ENCODE assay signal across 8 mouse cellular contexts in the genomic region with DNA sequence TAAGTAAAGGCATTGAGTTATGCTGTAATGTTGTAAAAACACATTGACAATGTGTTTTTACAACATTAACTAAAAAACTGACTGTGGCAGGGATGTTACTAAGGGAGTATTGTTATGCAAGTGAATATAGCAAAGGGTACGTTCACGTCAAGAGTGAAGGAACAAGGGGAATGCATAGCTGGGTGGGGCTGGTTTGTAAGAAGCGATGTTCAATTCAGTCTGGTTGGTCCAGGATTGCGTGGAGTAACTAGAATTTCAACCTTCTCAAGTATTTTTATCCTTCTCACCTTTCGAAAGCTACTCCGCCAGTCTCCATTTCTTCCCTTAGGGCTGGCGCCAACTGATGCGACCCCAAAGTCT. TPM values are rescaled to one million over a fixed set of nuclear protein-coding genes. Genes with fewer than 3 reads are reported as not detected.
DNase-seq lines count a peak whose midpoint lies in the region; ATAC-seq and TF ChIP-seq lines count a peak whose summit lies in the region.

No protein-coding gene starts in this region.

- ATAC-seq in heart, embryonic 12.5 days (ENCODE audit: insufficient number of reproducible peaks, low FRiP score): no peak; the same call in 1 of the 2 replicates
- ATAC-seq in forebrain, embryonic 14.5 days: no peak
- no peak; the same call in none of the 2 replicates for ATAC-seq in liver, embryonic 16.5 days (ENCODE audit: low read depth)
- no peak; the same call in none of the 2 replicates for ATAC-seq in erythroid progenitor cell, adult 5-6 weeks (replicated peaks; ENCODE audit: low FRiP score, poor library complexity, severe bottlenecking)
- ATAC-seq in megakaryocyte-erythroid progenitor cell, adult 5-6 weeks (replicated peaks; ENCODE audit: low FRiP score, low TSS enrichment, poor library complexity, severe bottlenecking): no peak

- TF ChIP-seq CTCF in E14TG2a.4 (conservative IDR thresholded peaks at IDR 0.05; ENCODE audit: low read length): no peak

- H3K4me1 ChIP-seq in heart, embryonic 12.5 days (replicated peaks): peaks cover 20% of the 10 kb centered on the region
- H3K4me1 ChIP-seq in E14TG2a.4 (replicated peaks; ENCODE audit: low read depth, low read length): peaks cover 27% of the 10 kb centered on the region
- H3K4me1 ChIP-seq in forebrain, embryonic 14.5 days (ENCODE audit: control insufficient read depth, insufficient read depth, low read length): peaks cover 6% of the 10 kb centered on the region; the same call in 1 of the 2 replicates
- peaks cover 22% of the 10 kb centered on the region for H3K4me1 ChIP-seq in liver, embryonic 16.5 days (ENCODE audit: control insufficient read depth, low read depth, low read length)

- DNase-seq in heart, adult 18-20 months: no peak
- no peak for DNase-seq in forebrain, embryonic 14.5 days (ENCODE audit: low spot score)
- no peak for DNase-seq in kidney, postnatal 36 days

- H3K4me2 ChIP-seq in heart, embryonic 12.5 days: peak overlapping the region; percentile 76
- H3K4me2 ChIP-seq in forebrain, embryonic 14.5 days (ENCODE audit: low read length): peak overlapping the region; percentile 80
- H3K4me2 ChIP-seq in liver, embryonic 16.5 days (ENCODE audit: low read depth, low read length): peak overlapping the region; percentile 93

- H3K9me3 ChIP-seq in heart, embryonic 12.5 days (replicated peaks): no peaks in the 10 kb centered on the region
- H3K9me3 ChIP-seq in E14TG2a.4 (ENCODE audit: low read length): no peaks in the 10 kb centered on the region
- H3K9me3 ChIP-seq in forebrain, embryonic 14.5 days (replicated peaks; ENCODE audit: control insufficient read depth, low read length): no peaks in the 10 kb centered on the region
- no peaks in the 10 kb centered on the region for H3K9me3 ChIP-seq in liver, embryonic 16.5 days (replicated peaks; ENCODE audit: control insufficient read depth, low read length)

- peak overlapping the region; percentile 87 for H3K4me3 ChIP-seq in heart, embryonic 12.5 days
- H3K4me3 ChIP-seq in E14TG2a.4 (replicated peaks; ENCODE audit: low read length): peak overlapping the region; percentile 95
- H3K4me3 ChIP-seq in forebrain, embryonic 14.5 days (ENCODE audit: low read depth, low read length): peak overlapping the region; percentile 88
- peak overlapping the region; percentile 98 for H3K4me3 ChIP-seq in liver, embryonic 16.5 days (ENCODE audit: low read depth, low read length)

- peak overlapping the region; percentile 94 for H3K27ac ChIP-seq in heart, embryonic 12.5 days (ENCODE audit: poor library complexity, severe bottlenecking)
- peak overlapping the region; percentile 74 for H3K27ac ChIP-seq in forebrain, embryonic 14.5 days (ENCODE audit: low read depth, low read length)
- peak overlapping the region; percentile 82 for H3K27ac ChIP-seq in liver, embryonic 16.5 days (ENCODE audit: low read length)

- H3K36me3 ChIP-seq in heart, embryonic 12.5 days: 0 out of 2 replicates have a peak, but pooled peaks cover 4% of the 10 kb centered on the region
- H3K36me3 ChIP-seq in E14TG2a.4 (ENCODE audit: insufficient read depth, low read length): no peaks in the 10 kb centered on the region
- H3K36me3 ChIP-seq in forebrain, embryonic 14.5 days (ENCODE audit: control insufficient read depth, insufficient read depth, low read length): no peaks in the 10 kb centered on the region
- no peaks in the 10 kb centered on the region for H3K36me3 ChIP-seq in liver, embryonic 16.5 days (ENCODE audit: control insufficient read depth, insufficient read depth)

- peak overlapping the region; percentile 95 for H3K9ac ChIP-seq in heart, embryonic 12.5 days
- peak overlapping the region; percentile 92 for H3K9ac ChIP-seq in forebrain, embryonic 14.5 days (ENCODE audit: low read length)
- peak overlapping the region; percentile 98 for H3K9ac ChIP-seq in liver, embryonic 16.5 days (ENCODE audit: low read depth, low read length)

- no peaks in the 10 kb centered on the region for H3K27me3 ChIP-seq in heart, embryonic 12.5 days (replicated peaks)
- peaks cover 5% of the 10 kb centered on the region; the same call in 1 of the 2 replicates for H3K27me3 ChIP-seq in E14TG2a.4 (ENCODE audit: insufficient read depth, low read length)
- no peaks in the 10 kb centered on the region for H3K27me3 ChIP-seq in forebrain, embryonic 14.5 days (replicated peaks; ENCODE audit: control insufficient read depth, insufficient read depth, low read length)
- no peaks in the 10 kb centered on the region for H3K27me3 ChIP-seq in liver, embryonic 16.5 days (ENCODE audit: control insufficient read depth, insufficient read depth, low read depth, low read length)

- 2% methylated on average over 8 of the region's 8 CpGs for WGBS in heart, embryonic 12.5 days
- 3% methylated on average over 8 of the region's 8 CpGs for WGBS in forebrain, embryonic 14.5 days
- 7% methylated on average over 8 of the region's 8 CpGs for WGBS in liver, embryonic 16.5 days (ENCODE audit: insufficient replicate concordance)

RNA-seq across cellular contexts. Expression of gene Otud7b, which starts 0.4 kb away (rescaled TPM):
- 20.7 and 22.2 TPM in 2 replicates for polyA plus RNA-seq in heart, embryonic 12.5 days (2016; fragmentation: Nextera tagmentation; extraction: Ambion mirVana)
- total RNA-seq in heart, adult 18-20 months (2021): 10 to 100 TPM; 50.3 to 57.4 TPM
- 4.0 and 4.4 TPM in 2 replicates for polyA plus RNA-seq in forebrain, embryonic 14.5 days (2014; fragmentation: Nextera tagmentation; extraction: Ambion mirVana)
- polyA plus RNA-seq in liver, embryonic 16.5 days (2015; fragmentation: Nextera tagmentation; extraction: Ambion mirVana): 5.8 and 7.7 TPM in 2 replicates
- 4.6 and 9.4 TPM in 2 replicates for total RNA-seq in erythroid progenitor cell, adult 5-6 weeks (2015; ENCODE audit: low replicate concordance)
- total RNA-seq in erythroid progenitor cell, adult 5-6 weeks (2017; ENCODE audit: low replicate concordance): 28.5 and 37.6 TPM in 2 replicates
- 9.7 and 12.3 TPM in 2 replicates for total RNA-seq in megakaryocyte-erythroid progenitor cell, adult 5-6 weeks (2014; fragmentation: Nextera tagmentation)
- total RNA-seq in megakaryocyte-erythroid progenitor cell, adult 5-6 weeks (2017): 11.7 and 15.5 TPM in 2 replicates

RNA-seq across cellular contexts. Expression of gene Vps45, which starts 45.6 kb away (rescaled TPM):
- polyA plus RNA-seq in heart, embryonic 12.5 days (2016; fragmentation: Nextera tagmentation; extraction: Ambion mirVana): 30.0 and 32.8 TPM in 2 replicates
- 10 to 100 TPM; 22.5 to 27.1 TPM for total RNA-seq in heart, adult 18-20 months (2021)
- polyA plus RNA-seq in forebrain, embryonic 14.5 days (2014; fragmentation: Nextera tagmentation; extraction: Ambion mirVana): 48.3 and 54.8 TPM in 2 replicates
- 11.7 and 12.9 TPM in 2 replicates for polyA plus RNA-seq in liver, embryonic 16.5 days (2015; fragmentation: Nextera tagmentation; extraction: Ambion mirVana)
- 9.0 and 32.3 TPM in 2 replicates for total RNA-seq in erythroid progenitor cell, adult 5-6 weeks (2015; ENCODE audit: low replicate concordance)
- total RNA-seq in erythroid progenitor cell, adult 5-6 weeks (2017; ENCODE audit: low replicate concordance): 8.2 and 34.4 TPM in 2 replicates
- 29.7 and 38.8 TPM in 2 replicates for total RNA-seq in megakaryocyte-erythroid progenitor cell, adult 5-6 weeks (2014; fragmentation: Nextera tagmentation)
- 13.4 and 16.6 TPM in 2 replicates for total RNA-seq in megakaryocyte-erythroid progenitor cell, adult 5-6 weeks (2017)

RNA-seq across cellular contexts. Expression of gene Mtmr11, which starts 57.9 kb away (rescaled TPM):
- 9.0 and 10.7 TPM in 2 replicates for polyA plus RNA-seq in heart, embryonic 12.5 days (2016; fragmentation: Nextera tagmentation; extraction: Ambion mirVana)
- 1 to 10 TPM; 1.7 to 3.4 TPM for total RNA-seq in heart, adult 18-20 months (2021)
- polyA plus RNA-seq in forebrain, embryonic 14.5 days (2014; fragmentation: Nextera tagmentation; extraction: Ambion mirVana): 7.0 and 7.9 TPM in 2 replicates
- 2.6 and 4.2 TPM in 2 replicates for polyA plus RNA-seq in liver, embryonic 16.5 days (2015; fragmentation: Nextera tagmentation; extraction: Ambion mirVana)
- total RNA-seq in erythroid progenitor cell, adult 5-6 weeks (2015; ENCODE audit: low replicate concordance): not detected in 2 replicates
- not detected in 2 replicates for total RNA-seq in erythroid progenitor cell, adult 5-6 weeks (2017; ENCODE audit: low replicate concordance)
- not detected in 2 replicates for total RNA-seq in megakaryocyte-erythroid progenitor cell, adult 5-6 weeks (2014; fragmentation: Nextera tagmentation)
- total RNA-seq in megakaryocyte-erythroid progenitor cell, adult 5-6 weeks (2017): not detected in 2 replicates
